Mouse (Mus musculus): ENCODE results near the gene Tshz2.

Gene Tshz2

GRCm38 (mm10) chr2:169948139-169948538, 315.3 kb downstream of the Tshz2 start:
- no peak for DNase-seq

- DNase-seq, result no peak
These were observed 318.2 kb downstream of the Tshz2 start for GRCm38 (mm10) chr2:169951041-169951440.

GRCm38 (mm10) chr2:169952981-169953380, 320.2 kb downstream of the Tshz2 start:
- no peak for DNase-seq

- peak; percentile 55 to 58 for DNase-seq
These were observed 326.1 kb downstream of the Tshz2 start for GRCm38 (mm10) chr2:169958736-169959573.

- peak; percentile 24 to 36 for DNase-seq
These were observed 328.8 kb downstream of the Tshz2 start for GRCm38 (mm10) chr2:169961463-169962230.

GRCm38 (mm10) chr2:169962231-169962600, 329.4 kb downstream of the Tshz2 start:
- DNase-seq, result no peak

- DNase-seq, result no peak
These were observed 330.0 kb downstream of the Tshz2 start for GRCm38 (mm10) chr2:169962776-169963175.

- no peak for DNase-seq
These were observed 337.7 kb downstream of the Tshz2 start for GRCm38 (mm10) chr2:169970481-169970880.

GRCm38 (mm10) chr2:169982925-169983324, 350.1 kb downstream of the Tshz2 start:
- peak; percentile 76 to 91 for DNase-seq

- DNase-seq, result peak; percentile 45 to 70
These were observed 354.4 kb downstream of the Tshz2 start for GRCm38 (mm10) chr2:169987186-169987585.

GRCm38 (mm10) chr2:169989186-169989585, 356.4 kb downstream of the Tshz2 start:
- DNase-seq, result peak; percentile 76 to 81

- DNase-seq, result peak; percentile 68 to 79
These were observed 358.2 kb downstream of the Tshz2 start for GRCm38 (mm10) chr2:169990991-169991390.

- DNase-seq, result no peak
These were observed 363.2 kb downstream of the Tshz2 start for GRCm38 (mm10) chr2:169995987-169996386.

GRCm38 (mm10) chr2:169996501-169997237, 363.9 kb downstream of the Tshz2 start:
- DNase-seq, result no peak

- no peak for DNase-seq
These were observed 364.6 kb downstream of the Tshz2 start for GRCm38 (mm10) chr2:169997276-169998049.

- DNase-seq, result peak; percentile 49 to 50
These were observed 366.1 kb downstream of the Tshz2 start for GRCm38 (mm10) chr2:169998878-169999337.

GRCm38 (mm10) chr2:170002594-170003504, 370.0 kb downstream of the Tshz2 start:
- DNase-seq, result peak; percentile 67 to 74

- DNase-seq, result no peak
These were observed 370.9 kb downstream of the Tshz2 start for GRCm38 (mm10) chr2:170003666-170004065.

- peak in 1 of 2 experiments; percentile 52 for DNase-seq
These were observed 374.0 kb downstream of the Tshz2 start for GRCm38 (mm10) chr2:170006829-170007228.

- DNase-seq, result no peak
These were observed 374.7 kb downstream of the Tshz2 start for GRCm38 (mm10) chr2:170007426-170007958.

- DNase-seq, result no peak
These were observed 376.9 kb downstream of the Tshz2 start for GRCm38 (mm10) chr2:170009729-170010128.

Data from cerebellum, postnatal 10 days (tissue).